Mouse (Mus musculus) MEL (cell line): ENCODE results near the gene Ppp4r2. TPM values are rescaled to one million over a fixed set of nuclear protein-coding genes. Genes with fewer than 3 reads are reported as not detected.

Experiments used
- DNase-seq: peaks from one replicate; pipeline ENCODE4 v3.0.0; 2011; ENCODE audit warnings: low read depth, low spot score
- H3K27ac ChIP-seq: 2 replicates; pipeline ENCODE4 v1.5.1; 2012; ENCODE audit warnings: low read depth, mild to moderate bottlenecking, control low read depth, low read length, moderate library complexity; ENCODE audit not compliant: control insufficient read depth
- H3K27me3 ChIP-seq, 2 experiments: fragments of 150-350 bp in 1 of 2; sonication (generic) in 1 of 2; 2 replicates each; pipeline ENCODE4 v1.6.1; 2012; ENCODE audit warnings: low read length in 2 of 2, mild to moderate bottlenecking in 2 of 2, improper control_type of control experiment in 1 of 2, moderate library complexity in 1 of 2; ENCODE audit not compliant: insufficient read depth in 2 of 2, control insufficient read depth in 1 of 2
- H3K36me3 ChIP-seq, 2 experiments: 2 replicates each; pipeline ENCODE4 v1.6.1; 2012 to 2014; ENCODE audit warnings: low read length in 2 of 2, improper control_type of control experiment in 1 of 2, inconsistent platforms in 1 of 2, mild to moderate bottlenecking in 1 of 2; ENCODE audit not compliant: insufficient read depth in 2 of 2, control insufficient read depth in 1 of 2
- H3K4me1 ChIP-seq, 2 experiments: fragments of 150-350 bp in 1 of 2; sonication (generic) in 1 of 2; 2 replicates each; pipeline ENCODE4 v1.6.1; 2012; ENCODE audit warnings: low read length in 2 of 2, improper control_type of control experiment in 1 of 2, mild to moderate bottlenecking in 1 of 2; ENCODE audit not compliant: insufficient read depth in 2 of 2, control insufficient read depth in 1 of 2
- H3K4me3 ChIP-seq, 2 experiments: fragments of 150-350 bp in 1 of 2; sonication (generic) in 1 of 2; 2 replicates each; pipeline ENCODE4 v1.5.1; 2012; ENCODE audit warnings: low read depth in 2 of 2, low read length in 2 of 2, mild to moderate bottlenecking in 2 of 2, moderate library complexity in 2 of 2, control low read depth in 1 of 2, improper control_type of control experiment in 1 of 2; ENCODE audit not compliant: control insufficient read depth in 1 of 2, insufficient read depth in 1 of 2
- H3K79me2 ChIP-seq: 2 replicates; pipeline ENCODE4 v1.6.1; 2012; ENCODE audit warnings: mild to moderate bottlenecking, low read length, moderate library complexity; ENCODE audit not compliant: control insufficient read depth, poor library complexity, insufficient read depth
- H3K9ac ChIP-seq: 2 replicates; pipeline ENCODE4 v1.6.1; 2012; ENCODE audit warnings: low read depth, mild to moderate bottlenecking, control low read depth, low read length, moderate library complexity; ENCODE audit not compliant: control insufficient read depth, poor library complexity, severe bottlenecking
- H3K9me3 ChIP-seq: fragments of 150-350 bp; sonication (generic); replicated peaks from 2 replicates; pipeline ENCODE4 v1.6.1; 2012; ENCODE audit warnings: mild to moderate bottlenecking, low read length, improper control_type of control experiment, moderate library complexity; ENCODE audit not compliant: insufficient read depth
- BHLHE40 ChIP-seq: IDR thresholded peaks from 2 replicates; pipeline ENCODE4 v1.6.1; 2012; ENCODE audit warnings: low read depth, mild to moderate bottlenecking, inconsistent platforms, low read length, improper control_type of control experiment, borderline replicate concordance
- CHD2 ChIP-seq: IDR thresholded peaks from 2 replicates; pipeline ENCODE4 v1.6.1; 2011; ENCODE audit warnings: low read length, improper control_type of control experiment
- CTCF ChIP-seq, 3 experiments: IDR thresholded peaks in 2 of 3; conservative IDR thresholded peaks in 1 of 3; 2 replicates each; pipeline ENCODE4 v1.5.1; 2011 to 2012; ENCODE audit warnings: low read length in 3 of 3, low read depth in 2 of 3, mild to moderate bottlenecking in 2 of 3, improper control_type of control experiment in 1 of 3, inconsistent platforms in 1 of 3, mixed read lengths in 1 of 3, moderate library complexity in 1 of 3; ENCODE audit not compliant: control insufficient read depth in 1 of 3, insufficient read depth in 1 of 3, poor library complexity in 1 of 3, severe bottlenecking in 1 of 3
- E2F4 ChIP-seq: IDR thresholded peaks from 2 replicates; pipeline ENCODE4 v1.6.1; 2011; ENCODE audit warnings: low read depth, low read length, improper control_type of control experiment, borderline replicate concordance
- ELF1 ChIP-seq: IDR thresholded peaks from 2 replicates; pipeline ENCODE4 v1.6.1; 2014; ENCODE audit warnings: low read depth, mild to moderate bottlenecking, inconsistent platforms, low read length, improper control_type of control experiment, moderate library complexity
- EP300 ChIP-seq, 2 experiments: IDR thresholded peaks; 2 replicates each; pipeline ENCODE4 v1.6.1; 2011; ENCODE audit warnings: improper control_type of control experiment in 2 of 2, low read length in 2 of 2, low read depth in 1 of 2, mild to moderate bottlenecking in 1 of 2
- GATA1 ChIP-seq: IDR thresholded peaks from 2 replicates; pipeline ENCODE4 v1.6.1; 2011; ENCODE audit warnings: low read depth, low read length, improper control_type of control experiment
- JUND ChIP-seq: IDR thresholded peaks from 2 replicates; pipeline ENCODE4 v1.6.1; 2011; ENCODE audit warnings: low read depth, mild to moderate bottlenecking, improper control_type of control experiment, low read length
- MAFK ChIP-seq: IDR thresholded peaks from 2 replicates; pipeline ENCODE4 v1.6.1; 2011; ENCODE audit warnings: low read depth, mild to moderate bottlenecking, low read length, improper control_type of control experiment, borderline replicate concordance
- MAX ChIP-seq: IDR thresholded peaks from 2 replicates; pipeline ENCODE4 v1.6.1; 2011; ENCODE audit warnings: low read length, improper control_type of control experiment
- MAZ ChIP-seq: IDR thresholded peaks from 2 replicates; pipeline ENCODE4 v1.6.1; 2012; ENCODE audit warnings: low read depth, mild to moderate bottlenecking, inconsistent platforms, low read length, improper control_type of control experiment
- MEF2A ChIP-seq: IDR thresholded peaks from 2 replicates; pipeline ENCODE4 v1.6.1; 2014; ENCODE audit warnings: low read depth, mild to moderate bottlenecking, inconsistent platforms, low read length, improper control_type of control experiment; ENCODE audit not compliant: poor library complexity, insufficient replicate concordance, severe bottlenecking; ENCODE audit errors: extremely low read depth
- MYB ChIP-seq: IDR thresholded peaks from 2 replicates; pipeline ENCODE4 v1.6.1; 2011; ENCODE audit warnings: mild to moderate bottlenecking, low read depth, low read length, improper control_type of control experiment
- MYC ChIP-seq: IDR thresholded peaks from 2 replicates; pipeline ENCODE4 v1.6.1; 2011; ENCODE audit warnings: low read depth, mild to moderate bottlenecking, low read length, improper control_type of control experiment, moderate library complexity
- POLR2AphosphoS5 ChIP-seq: IDR thresholded peaks from 2 replicates; pipeline ENCODE4 v1.6.1; 2012; ENCODE audit warnings: low read depth, borderline replicate concordance, mild to moderate bottlenecking, inconsistent platforms, low read length, moderate library complexity, mixed read lengths
- SIN3A ChIP-seq: IDR thresholded peaks from 2 replicates; pipeline ENCODE4 v1.6.1; 2012; ENCODE audit warnings: low read length, improper control_type of control experiment, inconsistent platforms
- TBP ChIP-seq: IDR thresholded peaks from 2 replicates; pipeline ENCODE4 v1.8.0; 2011; ENCODE audit warnings: low read depth, low read length, improper control_type of control experiment
- UBTF ChIP-seq: IDR thresholded peaks from 2 replicates; pipeline ENCODE4 v1.6.1; 2012; ENCODE audit warnings: low read depth, mild to moderate bottlenecking, inconsistent platforms, low read length, improper control_type of control experiment, moderate library complexity, borderline replicate concordance; ENCODE audit not compliant: insufficient read depth
- USF1 ChIP-seq: IDR thresholded peaks from 2 replicates; pipeline ENCODE4 v1.6.1; 2014; ENCODE audit warnings: low read depth, mild to moderate bottlenecking, inconsistent platforms, low read length, improper control_type of control experiment, moderate library complexity
- USF2 ChIP-seq, 2 experiments: IDR thresholded peaks; 2 replicates each; pipeline ENCODE4 v1.6.1; 2011 to 2012; ENCODE audit warnings: improper control_type of control experiment in 2 of 2, low read length in 2 of 2, borderline replicate concordance in 1 of 2, inconsistent platforms in 1 of 2, low read depth in 1 of 2, mild to moderate bottlenecking in 1 of 2; ENCODE audit not compliant: insufficient read depth in 1 of 2
- ZMIZ1 ChIP-seq: IDR thresholded peaks from 2 replicates; pipeline ENCODE4 v1.6.1; 2012; ENCODE audit warnings: low read depth, mild to moderate bottlenecking, inconsistent platforms, low read length, improper control_type of control experiment, moderate library complexity
- ZNF384 ChIP-seq: IDR thresholded peaks from 2 replicates; pipeline ENCODE4 v1.6.1; 2012; ENCODE audit warnings: low read depth, mild to moderate bottlenecking, inconsistent platforms, low read length, improper control_type of control experiment
- polyA plus RNA-seq, 2 experiments: library from polyadenylated mRNA; stranded (reverse) in 1 of 2; unstranded in 1 of 2; fragments of >175 nt in 1 of 2; fragments of >200 nt in 1 of 2; gene quantifications; 2 replicates each; pipeline versions ENCODE4 v1.2.1 to v1.2.4; 2012; ENCODE audit warnings: low replicate concordance in 2 of 2, low read depth in 1 of 2; ENCODE audit not compliant: insufficient read length in 2 of 2, insufficient read depth in 1 of 2, missing spikeins in 1 of 2
- total RNA-seq: library from RNA; depleted of rRNA; stranded (reverse); fragments of 300-350 nt; gene quantifications from 2 replicates; pipeline ENCODE4 v1.2.3, GENCODE M21; 2012

Gene Ppp4r2
- total and polyA plus RNA-seq, 3 experiments: 57.1 to 61.4 TPM; not detected in 1

DNA sequence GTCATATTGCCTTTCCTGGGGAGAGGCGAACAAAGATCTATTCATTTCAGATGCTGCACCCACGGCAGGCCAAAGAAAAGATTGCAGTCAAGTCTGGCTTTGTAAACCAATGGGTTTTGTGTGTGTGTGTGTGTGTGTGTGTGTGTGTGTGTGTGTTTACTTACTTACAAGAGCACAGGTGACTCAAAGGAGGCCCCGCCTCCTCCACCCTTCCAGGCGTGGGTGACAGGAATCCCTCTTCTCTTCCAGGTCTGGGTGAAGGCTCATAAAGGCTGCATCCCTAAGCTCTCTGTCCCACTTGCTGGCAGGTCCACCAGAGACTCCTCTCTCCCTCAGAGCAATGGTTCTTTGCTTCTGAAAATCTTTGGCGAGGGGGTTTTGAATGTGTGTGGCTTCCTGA, 63.5 kb downstream of the Ppp4r2 start:
- no peaks in the 10 kb centered on the region for H3K9me3 ChIP-seq
- no peaks in the 10 kb centered on the region; a peak in 1 of 4 replicates for H3K27me3 ChIP-seq
- no peak overlapping the region for H3K27ac ChIP-seq
- no peak overlapping the region for H3K4me3 ChIP-seq
- no peak overlapping the region for H3K9ac ChIP-seq
- no peaks in the 10 kb centered on the region for H3K79me2 ChIP-seq
- no peaks in the 10 kb centered on the region for H3K4me1 ChIP-seq
- H3K36me3 ChIP-seq: no peaks in the 10 kb centered on the region
- no peak for TF ChIP-seq CHD2
- TF ChIP-seq MEF2A: no peak
- TF ChIP-seq CTCF (IDR thresholded peaks at IDR 0.05 in 2 of 3, conservative IDR thresholded peaks at IDR 0.05 in 1 of 3; ENCODE audit: control insufficient read depth in 1 of 3, insufficient read depth in 1 of 3, low read depth in 2 of 3, low read length in 3 of 3, poor library complexity in 1 of 3, severe bottlenecking in 1 of 3): no peak
- no peak for TF ChIP-seq ZMIZ1
- TF ChIP-seq POLR2AphosphoS5: no peak
- no peak for TF ChIP-seq E2F4
- no peak for TF ChIP-seq MYC
- no peak for TF ChIP-seq MAZ
- DNase-seq: no peak

DNA sequence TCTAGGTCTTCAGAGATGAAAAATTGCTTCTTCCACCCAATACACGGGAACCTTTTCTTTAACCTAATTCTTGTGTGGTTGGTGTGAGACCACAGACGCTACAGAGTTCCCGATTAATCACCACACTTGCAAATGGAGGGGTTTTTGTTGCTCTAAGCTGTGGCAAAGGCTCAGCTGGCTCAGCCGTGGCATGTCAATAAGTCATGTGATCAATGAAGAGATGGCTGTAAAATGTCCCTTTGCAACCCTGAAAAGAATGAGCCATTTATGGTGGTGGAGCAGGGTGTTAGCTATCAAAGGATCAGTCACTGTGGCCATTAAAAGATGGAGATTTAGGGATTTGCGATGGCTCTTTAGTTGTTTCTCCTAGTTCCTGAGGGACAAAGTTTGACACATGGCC, 71.0 kb downstream of the Ppp4r2 start:
- DNase-seq: no peak
- Histone ChIP-seq H3K4me3 (no peak overlapping the region), H3K9me3 (no peaks in the 10 kb centered on the region), H3K27ac (no peak overlapping the region), H3K36me3 (no peaks in the 10 kb centered on the region), H3K9ac (no peak overlapping the region), H3K79me2 (no peaks in the 10 kb centered on the region), H3K4me1 (no peaks in the 10 kb centered on the region), H3K27me3 (no peaks in the 10 kb centered on the region; a peak in 1 of 4 replicates)
- TF ChIP-seq EP300 (IDR thresholded peaks at IDR 0.05; ENCODE audit: low read depth in 1 of 2, low read length in 2 of 2): no peak
- TF ChIP-seq CHD2: no peak
- TF ChIP-seq MAFK: no peak
- TF ChIP-seq UBTF: no peak
- no peak for TF ChIP-seq TBP
- TF ChIP-seq ZNF384: no peak
- TF ChIP-seq MYB: no peak
- no peak for TF ChIP-seq GATA1
- no peak for TF ChIP-seq MYC
- no peak for TF ChIP-seq MAX
- no peak for TF ChIP-seq BHLHE40
- no peak for TF ChIP-seq USF2 (IDR thresholded peaks at IDR 0.05; ENCODE audit: borderline replicate concordance in 1 of 2, insufficient read depth in 1 of 2, low read depth in 1 of 2, low read length in 2 of 2)
- TF ChIP-seq USF1: no peak
- TF ChIP-seq SIN3A: no peak
- no peak for TF ChIP-seq ELF1
- no peak for TF ChIP-seq JUND
- TF ChIP-seq MAZ: no peak
